Mouse (Mus musculus) megakaryocyte, embryonic 14.5 days (primary cell): ENCODE results near the gene Timm10b.

Experiments
- FLI1 ChIP-seq: IDR thresholded peaks from 2 replicates; pipeline ENCODE4 v1.6.1; 2012; ENCODE audit warnings: low read length, inconsistent platforms, mixed read lengths
- GATA1 ChIP-seq: IDR thresholded peaks from 3 replicates; pipeline ENCODE4 v1.6.1; 2012; ENCODE audit warnings: mixed read lengths, low read length, inconsistent platforms, borderline replicate concordance

GRCm38 (mm10) chr7:105634272-105634920 is 5.5 kb upstream of the Timm10b start:
- TF ChIP-seq GATA1 (no peak), FLI1 (no peak)
